Mouse (Mus musculus) heart, postnatal 0 days (tissue): ENCODE measurements at regions not wholly inside any gene's neighbourhood (a gene's known extent, or its start where the extent isn't known, plus 50 kb on each side); places are given as distances from the start of the nearest gene placed in this dataset.

Source experiments
- CTCF ChIP-seq: IDR thresholded peaks from 2 replicates; pipeline ENCODE4 v1.5.1; 2016; ENCODE audit warnings: antibody characterized with exemption, control low read depth, low read depth
- EP300 ChIP-seq: IDR thresholded peaks from 2 replicates; pipeline ENCODE4 v1.6.1; 2016; ENCODE audit warnings: antibody characterized with exemption, low read depth

DNA sequence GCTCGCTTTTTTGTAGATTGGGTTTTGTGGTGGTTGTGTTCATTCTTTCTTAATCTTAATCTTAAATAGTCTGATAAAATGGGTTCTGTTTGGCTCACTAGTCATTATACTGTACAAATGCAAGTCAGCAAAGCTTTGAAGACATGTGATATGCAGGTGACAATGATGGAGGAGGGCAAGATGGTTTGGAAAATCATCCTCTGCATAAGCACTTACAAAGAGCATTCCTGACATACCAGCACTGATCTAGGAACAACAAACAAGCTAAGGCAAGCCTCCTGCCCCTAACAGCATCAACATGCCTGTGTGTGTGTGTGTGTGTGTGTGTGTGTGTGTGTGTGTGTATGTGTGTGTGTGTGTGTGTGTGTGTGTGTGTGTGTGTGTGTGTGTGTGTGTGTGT is 514.3 kb downstream of the Tmem38b start:
- TF ChIP-seq CTCF (no peak), EP300 (no peak)
